Mouse (Mus musculus) neural tube, embryonic 13.5 days (tissue): Measurements from ENCODE around the gene Jph3. TPM values are rescaled to one million over a fixed set of nuclear protein-coding genes. Genes with fewer than 3 reads are reported as not detected.

ENCODE experiments used
- ATAC-seq: fragments of 200-750 bp; cut with Nextera tagmentation; 2 replicates; pipeline ENCODE4 v1.8.0; 2017; ENCODE audit warnings: low read depth, mild to moderate bottlenecking, moderate TSS enrichment, moderate library complexity
- H3K27ac ChIP-seq: fragments of 300-500 bp; sonication (generic); replicated peaks from 2 replicates; pipeline ENCODE4 v1.5.1; 2015; ENCODE audit warnings: moderate library complexity, mild to moderate bottlenecking, inconsistent platforms
- H3K27me3 ChIP-seq: fragments of 300-500 bp; sonication (generic); 2 replicates; pipeline ENCODE4 v1.6.1; 2015; ENCODE audit warnings: mild to moderate bottlenecking, inconsistent platforms
- H3K36me3 ChIP-seq: fragments of 300-500 bp; sonication (generic); 2 replicates; pipeline ENCODE4 v1.6.1; 2015; ENCODE audit warnings: mild to moderate bottlenecking, inconsistent platforms
- H3K4me1 ChIP-seq: fragments of 300-500 bp; sonication (generic); replicated peaks from 2 replicates; pipeline ENCODE4 v1.6.1; 2015; ENCODE audit warnings: inconsistent platforms
- H3K4me2 ChIP-seq: fragments of 300-500 bp; sonication (generic); 2 replicates; pipeline ENCODE4 v1.6.1; 2015; ENCODE audit warnings: inconsistent platforms, mild to moderate bottlenecking, moderate library complexity
- H3K4me3 ChIP-seq: fragments of 300-500 bp; sonication (generic); 2 replicates; pipeline ENCODE4 v1.5.1; 2015; ENCODE audit warnings: mild to moderate bottlenecking, inconsistent platforms
- H3K9ac ChIP-seq: fragments of 300-500 bp; sonication (generic); 2 replicates; pipeline ENCODE4 v1.6.1; 2015; ENCODE audit warnings: moderate library complexity, mild to moderate bottlenecking, inconsistent platforms
- H3K9me3 ChIP-seq: fragments of 300-500 bp; sonication (generic); 2 replicates; pipeline ENCODE4 v1.6.1; 2016; ENCODE audit warnings: inconsistent platforms
- WGBS: fragments of 180-500 bp; shearing (Covaris S2); methylation state at CpG from one replicate; pipeline ENCODE4 v1.1.7; 2015; 5-methylcytosine and 5-hydroxymethylcytosine counted together
- polyA plus RNA-seq: library from polyadenylated mRNA; unstranded; fragments of >200 nt; fragmentation: Nextera tagmentation; extraction: Ambion mirVana; gene quantifications from 2 replicates; pipeline ENCODE4 v1.2.1, GENCODE M21; 2015

Jph3 gene
- polyA plus RNA-seq, 1 experiment from 2014 or later = 104 TPM

DNA sequence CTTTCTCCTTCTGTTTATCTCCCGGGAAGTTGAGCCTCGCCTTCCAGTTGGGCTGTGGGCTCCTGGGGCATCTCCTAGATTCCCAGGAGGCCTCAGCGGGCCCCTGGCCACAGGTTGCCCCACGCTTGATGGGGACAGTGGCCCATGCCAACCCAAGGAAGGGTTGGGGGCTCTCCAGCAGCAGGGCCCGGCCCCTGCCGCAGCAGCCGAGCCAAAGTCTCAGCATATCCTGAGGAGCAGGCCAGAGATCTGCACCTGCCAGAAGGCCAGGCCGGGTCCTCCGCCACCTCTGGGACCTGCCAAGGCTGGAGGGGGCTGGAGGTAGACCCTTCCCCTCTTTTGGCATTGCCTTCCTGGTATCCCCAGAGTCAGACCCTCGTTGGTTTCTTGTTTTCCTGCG is 1.6 kb downstream of the Jph3 start:
- peak overlapping the region; percentile 81 for H3K27ac ChIP-seq
- H3K4me2 ChIP-seq = peak overlapping the region; percentile 91
- H3K4me3 ChIP-seq = peak overlapping the region; percentile 79
- 0% methylated on average over 11 of the region's 11 CpGs for WGBS
- H3K4me1 ChIP-seq = peaks cover 43% of the 10 kb centered on the region
- H3K27me3 ChIP-seq = peaks cover 56% of the 10 kb centered on the region
- peak; percentile 43 for ATAC-seq
- no peaks in the 10 kb centered on the region for H3K9me3 ChIP-seq
- H3K36me3 ChIP-seq = no peaks in the 10 kb centered on the region
- peak overlapping the region; percentile 90 for H3K9ac ChIP-seq

DNA sequence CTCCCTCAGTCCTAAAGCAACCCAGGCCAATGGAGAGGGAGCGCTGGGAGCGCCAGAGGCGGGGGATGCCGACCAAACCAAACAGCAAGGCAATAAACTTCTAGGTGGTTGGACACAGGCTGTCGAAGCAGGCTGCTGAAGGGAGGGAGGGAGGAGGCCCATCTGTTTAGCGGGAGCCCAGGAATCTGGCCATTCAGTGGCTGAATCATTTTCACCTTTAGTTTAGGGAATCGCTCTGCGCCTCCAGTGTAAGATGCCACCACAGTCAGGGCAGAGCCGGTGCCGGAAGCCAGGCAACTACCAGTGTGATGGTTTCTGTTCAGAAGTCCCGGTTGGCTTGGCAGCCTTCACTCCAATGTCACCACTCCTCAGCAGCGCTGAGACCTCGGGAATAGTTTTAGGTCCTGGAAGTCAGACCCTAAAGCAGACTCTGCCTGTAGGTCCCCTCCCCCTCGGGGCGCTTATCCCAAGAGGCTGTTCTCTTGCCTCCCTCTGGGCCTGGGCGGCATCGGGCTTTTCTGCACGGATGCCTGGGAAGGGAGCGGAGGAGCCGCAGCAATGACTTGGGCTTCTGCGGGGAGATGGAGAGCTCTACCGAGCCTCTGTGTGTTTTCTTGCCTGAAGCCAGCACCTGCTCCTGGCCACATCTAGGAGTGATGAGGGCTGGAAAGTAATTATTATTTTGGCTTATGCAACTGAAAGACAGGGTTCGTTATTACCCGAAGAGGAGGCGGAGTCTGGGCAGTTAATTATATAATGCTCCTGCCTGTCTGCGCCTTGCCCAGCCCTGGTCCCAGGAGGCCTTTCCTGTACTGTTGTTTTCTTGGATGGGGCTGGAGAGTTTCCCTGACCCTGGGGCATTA is 2.3 kb downstream of the Jph3 start:
- H3K9ac ChIP-seq = peak overlapping the region; percentile 90
- H3K27me3 ChIP-seq = peaks cover 56% of the 10 kb centered on the region
- 2% methylated on average over 26 of the region's 26 CpGs for WGBS
- peak overlapping the region; percentile 81 for H3K27ac ChIP-seq
- H3K4me3 ChIP-seq = peak overlapping the region; percentile 79
- peak; percentile 12; the same call in 1 of the 2 replicates for ATAC-seq
- no peaks in the 10 kb centered on the region for H3K36me3 ChIP-seq
- peak overlapping the region; percentile 91 for H3K4me2 ChIP-seq
- H3K9me3 ChIP-seq = no peaks in the 10 kb centered on the region
- H3K4me1 ChIP-seq = peaks cover 49% of the 10 kb centered on the region

DNA sequence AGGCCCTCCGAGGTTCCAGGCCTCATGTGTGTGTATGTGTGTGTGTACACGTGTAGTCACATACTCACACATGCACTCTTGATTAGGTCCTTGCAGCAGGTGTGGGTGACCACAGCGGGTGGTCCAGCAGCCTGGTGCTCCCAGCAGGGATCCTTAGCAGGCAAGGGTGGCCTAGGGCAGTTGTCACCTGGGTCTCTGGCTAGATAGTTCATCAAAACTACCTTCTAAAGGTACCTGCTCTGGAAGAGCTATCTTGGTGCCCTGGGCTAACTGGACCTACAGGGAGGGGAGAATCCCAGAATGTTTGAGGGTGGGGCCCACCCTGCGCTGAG is 2.9 kb downstream of the Jph3 start:
- Histone ChIP-seq H3K9ac (peak overlapping the region; percentile 90), H3K36me3 (0 out of 2 replicates have a peak, but pooled peaks cover 3% of the 10 kb centered on the region), H3K4me2 (peak overlapping the region; percentile 91), H3K9me3 (no peaks in the 10 kb centered on the region), H3K27me3 (peaks cover 54% of the 10 kb centered on the region), H3K4me1 (peaks cover 51% of the 10 kb centered on the region), H3K27ac (no peak overlapping the region), H3K4me3 (peak overlapping the region; percentile 79)
- 45% methylated on average over 4 of the region's 4 CpGs for WGBS
- ATAC-seq = no peak; the same call in 1 of the 2 replicates

DNA sequence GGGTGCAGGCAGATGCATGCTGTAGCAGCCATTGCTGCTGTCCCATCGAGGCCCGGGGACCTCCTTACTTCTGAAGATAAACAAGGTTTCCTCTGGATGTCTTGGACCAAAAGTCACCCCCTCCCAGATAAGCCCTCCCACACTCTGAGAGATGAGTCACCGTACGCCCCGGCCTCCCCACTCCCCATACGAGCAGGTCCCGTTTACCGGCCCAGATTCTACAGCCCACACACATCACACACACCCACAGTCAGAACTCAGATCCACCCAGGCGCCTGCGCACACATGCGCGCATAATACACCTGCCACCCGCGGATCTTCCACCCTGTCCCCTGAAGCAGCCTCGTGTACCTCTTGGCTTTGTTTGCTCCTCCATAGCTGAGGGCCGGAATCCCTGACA is 4.8 kb downstream of the Jph3 start:
- WGBS = 93% methylated on average over 16 of the region's 16 CpGs
- 0 out of 2 replicates have a peak, but pooled peaks cover 4% of the 10 kb centered on the region for H3K36me3 ChIP-seq
- H3K27ac ChIP-seq = no peak overlapping the region
- no peak for ATAC-seq
- H3K4me1 ChIP-seq = peaks cover 47% of the 10 kb centered on the region
- no peak overlapping the region for H3K9ac ChIP-seq
- no peak overlapping the region for H3K4me3 ChIP-seq
- H3K27me3 ChIP-seq = peaks cover 35% of the 10 kb centered on the region
- no peaks in the 10 kb centered on the region for H3K9me3 ChIP-seq
- H3K4me2 ChIP-seq = no peak overlapping the region

DNA sequence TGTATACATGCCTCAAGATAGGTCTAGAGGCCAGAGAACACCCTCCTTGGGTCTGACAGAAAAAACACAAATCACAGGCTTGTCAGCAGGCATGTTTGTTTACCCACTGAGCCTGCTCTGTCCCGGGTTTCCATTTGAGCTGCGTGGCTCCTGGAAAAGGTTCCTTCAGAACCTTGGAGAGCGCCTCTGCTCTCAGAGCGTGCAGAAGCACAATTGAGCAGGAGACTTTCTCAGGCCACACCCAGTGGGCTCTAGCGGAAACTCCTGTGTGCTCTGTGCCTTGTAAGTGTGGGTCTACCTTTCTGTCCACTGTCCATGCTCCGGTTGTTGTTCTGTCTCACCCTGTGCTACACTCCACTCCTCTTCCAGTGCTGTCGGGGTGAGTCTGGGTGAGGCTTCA is 6.8 kb downstream of the Jph3 start:
- Histone ChIP-seq H3K9me3 (no peaks in the 10 kb centered on the region), H3K4me1 (peaks cover 35% of the 10 kb centered on the region), H3K4me2 (no peak overlapping the region), H3K27ac (no peak overlapping the region), H3K9ac (no peak overlapping the region), H3K4me3 (no peak overlapping the region), H3K36me3 (0 out of 2 replicates have a peak, but pooled peaks cover 4% of the 10 kb centered on the region), H3K27me3 (peaks cover 18% of the 10 kb centered on the region)
- no peak for ATAC-seq
- WGBS = 14% methylated on average over 7 of the region's 7 CpGs

DNA sequence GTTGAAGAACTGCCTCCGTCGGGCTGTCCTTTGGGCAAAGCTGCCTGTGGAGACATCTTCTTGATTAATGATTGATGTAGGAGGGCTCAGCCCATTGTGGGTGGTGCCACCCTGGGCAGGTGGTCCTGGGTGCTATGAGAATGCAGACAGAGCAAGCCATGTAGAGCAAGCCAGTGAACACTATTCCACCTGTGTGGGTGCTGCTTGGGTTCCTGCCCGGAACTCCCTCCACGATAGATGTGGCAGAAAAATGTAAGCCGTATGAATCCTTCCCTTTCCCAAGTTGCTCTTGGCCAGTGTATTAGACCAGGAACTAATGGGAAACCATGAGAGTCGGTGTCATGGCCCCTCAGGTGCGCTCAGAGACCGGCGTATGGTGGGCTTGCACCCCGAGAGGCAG is 11.3 kb downstream of the Jph3 start:
- Histone ChIP-seq H3K4me3 (no peak overlapping the region), H3K4me2 (no peak overlapping the region)

DNA sequence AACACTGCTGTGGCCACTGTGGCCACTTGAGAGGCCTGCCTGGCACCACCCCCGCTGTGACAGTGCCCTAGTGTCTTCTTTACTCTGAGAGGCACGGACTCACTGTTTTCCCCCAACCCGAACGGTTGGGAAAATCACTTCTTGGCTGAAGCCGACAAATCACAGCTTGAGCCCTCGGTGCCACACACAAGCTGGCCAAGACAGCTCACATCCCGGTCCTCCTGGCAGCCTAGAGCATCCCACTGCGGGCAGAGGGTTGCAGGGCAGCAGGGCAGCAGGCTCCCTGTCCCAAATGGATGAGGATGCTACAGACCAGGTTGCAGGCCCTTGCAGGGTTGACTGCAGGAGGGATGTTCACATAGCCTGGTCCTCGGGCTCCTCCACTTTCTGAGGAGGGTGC is 20.1 kb downstream of the Jph3 start:
- H3K27ac ChIP-seq = no peak overlapping the region
- WGBS = 78% methylated on average over 9 of the region's 9 CpGs
- H3K4me3 ChIP-seq = no peak overlapping the region
- no peaks in the 10 kb centered on the region for H3K9me3 ChIP-seq
- H3K36me3 ChIP-seq = peaks cover 18% of the 10 kb centered on the region; the same call in 1 of the 2 replicates
- H3K4me2 ChIP-seq = no peak overlapping the region
- no peak overlapping the region for H3K9ac ChIP-seq
- no peaks in the 10 kb centered on the region for H3K4me1 ChIP-seq
- ATAC-seq = no peak
- peaks cover 11% of the 10 kb centered on the region; the same call in 1 of the 2 replicates for H3K27me3 ChIP-seq

More for the DNA sequence above, 11.3 kb downstream of the Jph3 start:
- WGBS = 87% methylated on average over 10 of the region's 10 CpGs
- no peak overlapping the region for H3K27ac ChIP-seq
- no peaks in the 10 kb centered on the region for H3K27me3 ChIP-seq
- no peak for ATAC-seq
- 0 out of 2 replicates have a peak, but pooled peaks cover 10% of the 10 kb centered on the region for H3K4me1 ChIP-seq
- H3K36me3 ChIP-seq = 0 out of 2 replicates have a peak, but pooled peaks cover 4% of the 10 kb centered on the region
- H3K9ac ChIP-seq = no peak overlapping the region
- H3K9me3 ChIP-seq = no peaks in the 10 kb centered on the region

DNA sequence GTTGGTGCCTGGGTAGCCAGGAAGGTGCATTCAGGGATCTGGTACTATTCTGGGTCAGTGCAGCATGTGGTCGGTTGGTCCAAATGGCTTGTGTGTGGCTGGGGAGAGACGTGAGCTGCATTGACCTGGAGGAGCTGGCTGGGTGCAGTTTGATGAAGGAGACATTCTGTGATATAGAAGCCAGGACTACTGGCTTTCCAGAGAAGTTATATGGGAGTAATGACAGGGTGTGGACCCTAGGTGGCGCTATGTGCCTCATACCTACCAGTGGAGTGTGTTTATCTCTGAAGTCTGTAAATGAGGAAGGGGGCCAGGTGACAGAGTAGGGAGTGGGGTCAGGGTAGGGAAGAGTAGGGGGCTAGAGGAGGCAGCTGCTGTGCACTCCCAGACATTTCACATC is 21.1 kb downstream of the Jph3 start:
- H3K4me3 ChIP-seq = no peak overlapping the region
- H3K27me3 ChIP-seq = peaks cover 11% of the 10 kb centered on the region; the same call in 1 of the 2 replicates
- ATAC-seq = no peak
- peaks cover 18% of the 10 kb centered on the region; the same call in 1 of the 2 replicates for H3K36me3 ChIP-seq
- no peaks in the 10 kb centered on the region for H3K4me1 ChIP-seq
- no peak overlapping the region for H3K9ac ChIP-seq
- WGBS = 33% methylated on average over 3 of the region's 3 CpGs
- no peak overlapping the region for H3K27ac ChIP-seq
- H3K4me2 ChIP-seq = no peak overlapping the region
- H3K9me3 ChIP-seq = no peaks in the 10 kb centered on the region

DNA sequence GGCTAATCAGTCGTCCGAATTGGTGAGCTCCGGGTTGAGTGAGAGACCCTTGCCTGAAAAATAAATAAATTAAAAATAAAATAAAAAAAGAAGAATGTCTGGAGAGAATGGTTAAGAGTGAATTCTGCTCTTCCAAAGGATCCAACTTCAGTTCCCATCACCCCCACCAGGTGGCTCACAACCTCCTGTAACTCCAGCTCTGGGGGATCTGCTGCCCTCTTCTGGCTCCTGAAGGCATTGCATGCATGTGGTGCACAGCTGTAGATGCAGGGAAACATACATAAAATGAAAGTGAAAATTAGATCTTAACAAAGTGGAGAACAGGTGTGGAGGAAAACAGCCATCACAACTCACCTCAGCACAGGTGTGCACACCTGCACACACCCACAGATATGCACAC is 22.0 kb downstream of the Jph3 start:
- Histone ChIP-seq H3K9me3 (no peaks in the 10 kb centered on the region), H3K4me2 (no peak overlapping the region), H3K4me3 (no peak overlapping the region), H3K27ac (no peak overlapping the region), H3K4me1 (no peaks in the 10 kb centered on the region), H3K9ac (no peak overlapping the region), H3K27me3 (peaks cover 11% of the 10 kb centered on the region; the same call in 1 of the 2 replicates), H3K36me3 (peaks cover 18% of the 10 kb centered on the region; the same call in 1 of the 2 replicates)
- no peak for ATAC-seq
- 24% methylated on average over 3 of the region's 3 CpGs for WGBS

DNA sequence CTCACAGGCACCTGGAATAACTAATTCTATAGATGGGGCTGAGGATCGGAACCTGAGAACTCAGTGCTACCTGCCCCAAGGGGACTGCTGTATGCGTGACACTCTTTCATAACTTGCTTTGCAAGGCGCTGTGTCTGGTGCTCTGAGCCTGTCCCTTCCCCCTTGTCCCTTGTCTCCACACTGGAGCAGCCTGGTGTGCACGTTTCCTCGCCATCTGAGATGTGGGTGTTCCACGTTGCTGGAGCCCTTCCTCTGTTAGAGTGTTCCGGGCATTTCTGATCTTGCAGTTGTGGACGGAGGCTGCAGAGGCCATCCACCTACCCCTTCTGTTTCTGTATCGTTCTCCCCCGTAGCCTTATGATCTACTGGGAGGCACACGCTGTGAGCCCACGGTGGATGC is 29.0 kb downstream of the Jph3 start:
- peaks cover 14% of the 10 kb centered on the region for H3K4me1 ChIP-seq
- H3K4me2 ChIP-seq = no peak overlapping the region
- no peak overlapping the region for H3K4me3 ChIP-seq
- H3K27me3 ChIP-seq = no peaks in the 10 kb centered on the region
- H3K9ac ChIP-seq = no peak overlapping the region
- H3K27ac ChIP-seq = no peak overlapping the region
- ATAC-seq = no peak
- 77% methylated on average over 12 of the region's 12 CpGs for WGBS
- no peaks in the 10 kb centered on the region for H3K9me3 ChIP-seq
- 0 out of 2 replicates have a peak, but pooled peaks cover 13% of the 10 kb centered on the region for H3K36me3 ChIP-seq

DNA sequence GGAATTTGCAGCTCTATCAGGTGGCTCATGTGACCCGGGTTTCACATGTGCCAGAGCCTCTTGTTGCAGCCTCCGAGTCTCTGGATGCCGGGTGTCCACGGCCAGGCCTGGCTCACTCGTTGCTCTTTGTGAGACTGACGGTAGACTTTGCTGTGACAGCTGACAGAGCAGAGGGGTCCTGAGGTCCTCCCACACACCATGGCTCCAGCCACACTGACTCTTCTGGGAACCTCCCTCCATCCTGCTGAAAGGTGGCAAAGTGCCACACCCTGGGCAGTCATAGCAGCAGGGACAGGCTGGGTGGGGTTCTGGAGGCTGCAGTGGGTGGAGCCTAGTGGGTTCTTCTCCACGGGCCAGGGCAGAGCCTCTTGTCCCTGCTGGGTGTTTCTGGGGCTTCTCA is 31.1 kb downstream of the Jph3 start:
- Histone ChIP-seq H3K9me3 (no peaks in the 10 kb centered on the region), H3K9ac (no peak overlapping the region), H3K4me1 (peaks cover 18% of the 10 kb centered on the region), H3K4me2 (no peak overlapping the region), H3K36me3 (0 out of 2 replicates have a peak, but pooled peaks cover 6% of the 10 kb centered on the region), H3K27ac (no peak overlapping the region), H3K4me3 (no peak overlapping the region), H3K27me3 (no peaks in the 10 kb centered on the region)
- no peak for ATAC-seq
- 82% methylated on average over 7 of the region's 7 CpGs for WGBS

DNA sequence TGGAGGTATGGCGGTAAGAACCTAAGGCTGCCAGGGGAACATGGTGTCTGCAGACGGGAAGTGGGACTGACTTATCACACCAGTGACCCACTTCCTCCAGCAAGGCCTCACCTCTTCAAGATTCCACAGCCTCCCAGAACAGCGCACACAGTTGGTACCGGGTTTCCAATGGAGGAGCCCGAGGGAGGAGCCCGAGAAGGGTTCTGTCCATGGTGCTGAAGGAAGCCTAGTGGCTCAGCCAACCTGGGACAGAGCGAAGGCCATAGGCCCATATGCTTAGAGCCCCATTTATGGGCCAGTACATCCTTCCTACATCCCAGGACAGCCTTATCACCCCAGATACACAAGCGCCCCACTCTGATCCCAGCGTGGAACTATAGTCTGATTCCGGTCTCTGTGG is 32.1 kb downstream of the Jph3 start:
- H3K4me1 ChIP-seq = peaks cover 18% of the 10 kb centered on the region
- H3K4me3 ChIP-seq = no peak overlapping the region
- 36% methylated on average over 10 of the region's 10 CpGs for WGBS
- H3K9ac ChIP-seq = no peak overlapping the region
- no peaks in the 10 kb centered on the region for H3K27me3 ChIP-seq
- H3K36me3 ChIP-seq = 0 out of 2 replicates have a peak, but pooled peaks cover 6% of the 10 kb centered on the region
- no peak overlapping the region for H3K27ac ChIP-seq
- H3K9me3 ChIP-seq = no peaks in the 10 kb centered on the region
- ATAC-seq = no peak
- H3K4me2 ChIP-seq = no peak overlapping the region
